Mouse (Mus musculus): ENCODE results near the gene Cers1.

GRCm38 (mm10) chr8:70380069-70380468, 64.5 kb downstream of the Cers1 start:
- TF ChIP-seq MEF2A (IDR thresholded peaks at IDR 0.05; ENCODE audit: extremely low read depth, insufficient replicate concordance, low read depth, low read length, poor library complexity, severe bottlenecking) (no peak), HCFC1 (IDR thresholded peaks at IDR 0.05; ENCODE audit: low read depth, low read length) (no peak), MYC (IDR thresholded peaks at IDR 0.05; ENCODE audit: low read depth, low read length) (no peak), ETS1 (IDR thresholded peaks at IDR 0.05; ENCODE audit: low read depth, low read length) (no peak), POLR2AphosphoS5 (IDR thresholded peaks at IDR 0.05; ENCODE audit: borderline replicate concordance, low read depth, low read length) (no peak), POLR2AphosphoS2 (IDR thresholded peaks at IDR 0.05; ENCODE audit: low read length) (no peak), CHD1 (IDR thresholded peaks at IDR 0.05; ENCODE audit: low read depth, low read length) (no peak), CTCF (IDR thresholded peaks at IDR 0.05 in 2 of 3, conservative IDR thresholded peaks at IDR 0.05 in 1 of 3; ENCODE audit: control insufficient read depth in 1 of 3, insufficient read depth in 1 of 3, low read depth in 2 of 3, low read length in 3 of 3, poor library complexity in 1 of 3, severe bottlenecking in 1 of 3) (no peak)

All from MEL (cell line).